Mouse (Mus musculus) cerebellum, adult 9-10 months (tissue): Measurements from ENCODE around the gene Marc1.

Experiments used
- DNase-seq: peaks from one replicate; pipeline ENCODE4 v3.0.0; 2022

Marc1 gene

DNA sequence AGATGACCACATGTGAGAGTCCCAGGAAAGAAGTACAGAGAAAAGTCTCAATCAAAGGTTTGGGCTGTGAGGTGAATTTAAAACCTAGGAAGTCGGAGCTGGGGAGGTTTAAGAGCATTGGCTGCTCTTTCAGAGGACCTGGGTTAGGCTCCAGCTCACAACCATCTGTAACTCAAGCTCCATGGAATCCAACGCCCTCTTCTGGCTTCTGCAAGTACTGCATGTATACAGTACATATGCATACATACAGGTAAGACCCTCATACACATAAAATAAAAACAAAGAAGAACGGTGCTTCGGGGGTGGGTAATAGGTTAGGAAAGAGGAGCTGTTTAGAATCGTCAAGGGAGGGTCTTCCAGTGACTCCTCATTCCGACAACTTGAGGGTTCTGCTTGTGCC lies 6.7 kb upstream of the Marc1 start:
- DNase-seq, result no peak

- DNase-seq, result no peak
Measured at GRCm38 (mm10) chr1:184811716-184812250, 670 bp upstream of the Marc1 start.

DNA sequence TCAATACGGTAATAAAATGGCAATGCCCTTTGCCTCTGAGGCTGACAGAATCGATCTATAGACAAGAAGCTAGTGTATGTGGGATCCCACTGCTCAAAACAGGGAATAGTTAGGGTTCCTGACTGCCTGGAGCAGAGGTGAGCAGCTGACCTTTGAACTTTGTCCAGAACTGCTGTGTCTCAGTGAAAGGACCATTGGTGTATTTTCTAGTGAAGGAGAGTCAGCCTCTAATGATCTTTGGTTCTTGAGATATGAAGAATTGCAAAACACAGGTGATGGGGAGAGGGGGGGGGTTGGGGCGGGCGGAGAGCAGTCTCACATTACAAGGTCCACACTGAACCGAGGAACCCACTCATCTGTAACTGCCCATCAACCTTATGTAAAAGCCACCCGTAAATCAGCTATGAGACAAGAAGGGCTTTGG lies 1.5 kb downstream of the Marc1 start:
- no peak for DNase-seq

DNA sequence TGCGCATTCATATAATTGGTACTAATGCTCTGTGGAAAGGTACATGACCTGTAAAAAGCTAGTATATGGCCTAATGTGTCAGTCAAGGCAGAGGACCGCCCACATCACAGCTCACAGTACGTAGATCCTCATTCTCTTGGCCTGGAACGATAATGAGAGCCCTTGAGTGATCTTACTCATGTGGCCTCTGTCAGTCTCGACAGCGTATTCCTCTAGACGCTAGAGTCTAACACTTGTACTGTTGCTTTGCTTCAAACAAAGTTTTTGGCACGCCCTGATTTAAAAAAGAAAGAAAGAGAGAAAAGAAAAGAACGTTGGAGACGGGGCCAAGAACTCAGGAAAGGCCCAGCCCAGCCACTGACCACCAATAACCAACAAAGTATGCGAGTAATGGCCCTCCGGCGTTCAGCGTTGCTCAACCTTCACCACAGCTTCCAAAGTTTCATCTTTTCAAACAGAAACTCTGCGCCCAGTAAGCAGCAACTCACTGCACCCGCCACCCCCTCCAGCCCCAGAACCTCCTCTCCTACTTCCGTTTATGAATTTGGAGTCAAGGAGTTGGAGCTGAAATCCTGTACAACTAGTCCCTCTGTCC lies 2.6 kb downstream of the Marc1 start:
- DNase-seq, result no peak

DNA sequence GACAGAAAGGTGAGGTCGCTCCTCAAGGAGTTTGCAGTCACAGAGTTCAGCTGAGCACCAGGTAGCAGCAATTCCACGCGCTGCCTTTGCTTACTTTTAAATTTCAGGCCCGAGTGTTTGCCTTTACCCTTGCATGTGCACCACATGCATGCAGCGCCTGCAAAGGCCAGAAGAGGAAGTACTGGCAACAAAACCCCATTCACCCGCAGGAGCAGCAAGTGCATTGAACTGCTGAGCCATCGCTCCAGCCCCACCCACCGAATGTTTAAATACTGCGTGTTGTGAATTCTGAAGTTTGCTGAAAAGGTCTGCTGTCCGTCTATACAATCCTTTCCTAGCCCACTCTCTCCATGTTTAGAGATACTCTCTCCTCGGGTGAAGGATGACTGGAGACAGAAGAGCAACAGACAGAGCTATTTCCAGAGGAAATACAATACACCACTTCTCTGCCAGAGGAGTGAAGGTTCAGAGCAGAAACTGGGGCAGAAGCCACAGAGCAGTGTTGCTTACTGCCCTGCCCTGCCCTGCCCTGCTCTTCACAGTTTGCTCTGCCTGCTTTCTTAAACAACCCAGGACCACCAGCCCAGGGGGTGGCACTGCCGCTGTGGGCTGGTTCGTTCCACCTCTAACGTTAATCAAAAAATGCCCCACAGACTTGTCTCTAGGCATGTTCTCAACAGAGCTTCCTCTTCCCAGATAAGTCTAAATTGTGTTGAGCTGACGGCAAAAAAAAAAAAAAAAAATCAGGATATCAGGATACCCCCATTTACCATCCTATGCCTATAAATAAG lies 3.3 kb downstream of the Marc1 start:
- DNase-seq, result no peak

- DNase-seq, result no peak
Measured at GRCm38 (mm10) chr1:184807123-184807522, 4.0 kb downstream of the Marc1 start.

GRCm38 (mm10) chr1:184805749-184806148 lies 5.4 kb downstream of the Marc1 start:
- DNase-seq, result no peak

GRCm38 (mm10) chr1:184793163-184793876 lies 17.8 kb downstream of the Marc1 start:
- DNase-seq, result no peak

DNA sequence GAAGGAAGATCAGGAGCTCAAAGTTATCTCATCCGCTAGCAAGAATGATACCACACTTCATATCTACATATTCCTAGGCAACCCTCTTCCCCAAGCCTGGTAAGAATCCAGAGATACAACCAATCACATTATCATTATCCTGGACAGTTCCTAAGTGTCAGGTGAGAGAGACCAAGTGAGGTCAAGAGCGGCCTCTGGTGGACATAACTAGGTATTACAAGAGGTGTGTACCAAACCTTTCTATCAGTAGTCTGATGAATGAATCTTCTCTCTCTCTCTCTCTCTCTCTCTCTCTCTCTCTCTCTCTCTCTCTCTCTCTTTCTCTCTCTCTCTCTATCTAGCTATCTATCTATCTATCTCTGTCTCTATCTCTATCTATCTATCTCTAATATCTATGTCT lies 20.0 kb downstream of the Marc1 start:
- peak; percentile 36 for DNase-seq

GRCm38 (mm10) chr1:184786376-184787151 lies 24.5 kb downstream of the Marc1 start:
- DNase-seq, result no peak

GRCm38 (mm10) chr1:184783641-184784040 lies 27.5 kb downstream of the Marc1 start:
- DNase-seq, result no peak

DNA sequence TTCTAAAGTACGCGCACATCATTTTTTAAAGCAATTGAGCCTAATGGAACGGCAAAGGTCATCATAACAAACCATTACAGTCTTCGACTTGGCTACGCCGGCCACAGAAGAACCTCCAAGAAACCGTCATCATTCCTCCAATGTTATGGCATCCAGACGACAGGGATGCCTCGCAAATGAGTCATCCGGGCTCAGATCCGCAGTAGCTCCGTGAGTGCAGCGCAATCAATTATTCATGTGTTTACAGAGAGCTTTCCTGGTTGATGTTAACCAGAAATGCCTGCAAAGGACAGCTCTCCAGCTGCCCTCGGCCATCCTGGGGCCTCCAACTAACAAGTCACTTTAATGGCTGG lies 29.0 kb downstream of the Marc1 start:
- DNase-seq, result no peak

- DNase-seq, result no peak
Measured at GRCm38 (mm10) chr1:184781286-184782160, 29.6 kb downstream of the Marc1 start.

DNA sequence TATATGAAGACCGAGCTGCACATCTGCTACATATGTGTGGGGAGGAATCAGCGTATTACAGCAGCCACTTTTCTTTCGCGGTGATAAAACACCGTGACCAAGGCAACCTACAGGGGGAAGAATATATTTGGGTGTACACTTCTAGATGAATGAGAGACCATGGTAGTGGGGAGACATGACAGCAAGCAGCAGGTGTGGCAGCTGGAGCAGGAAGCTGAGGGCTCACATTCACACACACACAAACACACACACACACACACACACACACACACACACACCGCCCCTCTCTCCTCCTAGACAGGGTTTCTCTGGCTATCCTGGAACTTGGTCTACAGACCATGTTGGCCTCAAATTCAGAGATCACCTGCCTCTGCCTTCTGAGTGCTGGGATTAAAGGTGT lies 33.0 kb downstream of the Marc1 start:
- DNase-seq, result no peak

DNA sequence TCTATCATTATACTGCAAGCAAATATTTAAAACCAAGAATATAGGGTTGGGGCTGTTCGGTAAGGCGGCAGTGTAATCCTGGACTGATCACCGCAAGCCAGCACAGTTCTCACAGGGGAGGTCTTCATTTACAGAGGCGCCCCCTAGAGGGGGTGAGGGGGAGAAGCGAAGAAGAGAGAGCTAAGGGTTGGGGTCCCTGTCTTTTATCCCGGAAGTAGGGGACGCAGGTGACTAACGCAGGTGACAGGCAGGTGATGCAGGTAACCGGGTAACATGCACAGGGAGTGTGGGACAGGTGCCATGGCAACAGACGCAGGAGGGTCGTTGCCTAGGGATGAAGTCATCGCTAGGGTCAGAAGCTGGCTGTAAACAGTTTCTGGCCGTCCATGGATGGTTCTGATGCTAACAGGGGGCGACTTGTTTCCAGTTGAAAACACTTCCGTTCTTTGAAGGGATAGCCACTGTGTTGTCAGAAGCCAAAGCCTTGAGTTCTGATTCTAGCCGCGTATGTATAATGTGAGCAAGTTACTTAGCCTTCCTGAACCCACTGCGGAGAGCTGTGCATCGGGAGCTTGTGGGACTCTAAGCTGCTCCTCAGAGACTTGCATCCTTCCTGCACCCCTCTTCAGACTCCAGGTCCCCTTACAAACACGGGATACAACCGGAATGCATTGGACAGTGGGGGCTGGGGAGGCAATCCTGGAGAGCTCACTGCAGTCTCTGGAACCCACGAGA lies 33.9 kb downstream of the Marc1 start:
- no peak for DNase-seq

DNA sequence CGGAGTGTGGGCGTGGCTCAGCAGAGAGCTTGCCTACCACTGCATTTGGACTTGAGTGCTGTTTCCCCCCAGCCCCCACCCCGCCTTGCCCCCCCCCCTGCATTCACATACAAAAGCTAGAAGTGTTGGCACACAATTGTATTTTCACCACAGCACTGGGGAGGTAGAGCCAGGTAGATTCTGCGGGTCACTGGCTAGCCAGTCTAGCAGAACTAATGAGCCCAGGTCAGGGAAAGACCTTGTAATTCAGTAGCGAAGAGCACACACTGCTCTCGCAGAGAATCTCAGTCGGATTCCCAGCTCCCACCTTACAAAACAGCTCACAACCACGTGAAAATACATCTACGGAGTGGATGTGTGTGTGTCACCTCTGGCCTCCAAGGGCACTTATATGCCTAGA lies 35.8 kb downstream of the Marc1 start:
- no peak for DNase-seq

DNA sequence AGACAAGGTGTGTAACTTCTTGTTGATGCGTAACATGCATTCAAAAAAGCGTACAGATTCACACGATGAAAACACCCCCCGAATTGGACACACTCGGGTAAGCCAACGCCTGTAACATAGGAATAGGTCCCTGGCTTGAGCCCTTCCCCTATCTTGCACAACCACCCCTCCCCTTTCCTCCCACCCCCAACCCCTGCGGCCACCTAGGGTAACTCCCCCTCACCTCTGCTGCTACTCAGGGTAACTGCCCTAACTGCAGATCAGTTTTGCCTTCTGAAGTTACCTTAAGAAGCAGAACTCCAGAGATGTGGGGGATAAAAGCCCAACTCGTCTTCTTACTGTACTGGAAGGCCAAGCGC lies 39.2 kb downstream of the Marc1 start:
- DNase-seq, result no peak

DNA sequence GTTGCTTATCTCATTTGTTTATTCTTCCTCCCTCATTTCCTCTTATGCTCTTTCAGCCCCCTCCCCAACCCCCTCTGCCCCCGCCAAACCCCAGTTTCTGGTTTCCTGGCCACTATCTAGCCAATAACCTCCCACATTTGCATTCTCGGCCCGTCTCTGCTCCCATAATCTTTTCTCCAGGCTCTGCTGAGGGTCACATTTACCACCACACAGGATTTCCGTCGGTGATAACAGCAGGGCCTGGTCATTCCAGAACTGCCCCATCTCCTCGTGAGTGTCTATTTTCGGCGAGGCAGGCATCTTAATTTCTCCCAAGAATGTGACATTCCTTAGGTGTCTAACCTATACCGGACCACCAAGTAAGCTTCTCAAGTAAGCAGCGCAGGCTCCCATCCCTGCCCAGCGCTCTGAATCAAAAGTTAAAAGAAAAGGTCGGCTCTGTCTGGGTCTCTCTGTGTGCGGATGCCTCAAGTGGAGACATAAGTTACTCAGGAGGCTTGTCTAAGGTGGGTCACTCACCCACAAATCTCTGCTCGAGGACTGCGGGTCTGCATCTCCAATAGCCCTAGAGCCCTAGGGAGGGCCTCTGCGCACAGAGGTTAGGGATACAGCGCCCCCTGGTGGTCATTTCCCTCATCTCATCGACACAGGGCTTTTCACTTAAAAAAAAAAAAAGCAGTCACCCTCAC lies 39.8 kb downstream of the Marc1 start:
- peak; percentile 26 for DNase-seq

DNA sequence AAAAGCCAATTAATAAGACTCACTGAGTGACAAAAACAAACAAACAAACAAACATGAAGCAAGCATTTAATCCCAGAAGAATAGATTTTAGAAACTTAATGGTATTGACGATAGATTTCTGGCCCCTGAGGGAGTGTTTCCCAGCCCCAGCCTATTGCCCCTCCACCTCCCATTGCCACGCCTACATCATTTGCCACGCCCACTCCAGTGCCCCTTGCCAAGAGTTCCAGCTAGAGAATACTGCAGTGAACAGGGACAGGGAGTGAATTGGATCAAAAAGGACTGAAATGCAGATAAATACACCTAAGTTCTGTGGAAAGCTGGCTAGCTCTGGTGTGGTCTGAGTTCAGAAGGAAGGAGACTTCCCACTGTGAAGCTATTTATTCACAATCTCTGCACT lies 47.2 kb downstream of the Marc1 start:
- no peak for DNase-seq

DNA sequence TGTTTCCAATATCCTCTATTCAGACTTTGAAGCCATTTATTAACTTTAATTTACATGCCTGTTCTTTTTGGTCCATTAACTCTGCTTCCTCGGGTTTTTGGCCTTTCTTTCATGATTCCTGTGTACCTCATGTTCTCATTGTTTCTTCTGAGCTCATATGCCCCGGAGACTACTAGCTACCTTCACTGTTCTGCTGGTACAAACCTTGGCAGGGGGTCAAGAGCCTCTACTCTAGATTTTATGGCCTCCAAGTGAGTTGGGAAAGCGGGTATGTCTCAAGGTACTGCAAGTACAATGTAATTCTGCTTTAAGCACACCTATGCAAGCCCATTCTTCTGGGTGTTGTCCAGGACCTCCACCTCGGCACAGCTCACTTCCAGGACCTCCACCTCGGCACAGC lies 48.2 kb downstream of the Marc1 start:
- DNase-seq, result no peak

DNA sequence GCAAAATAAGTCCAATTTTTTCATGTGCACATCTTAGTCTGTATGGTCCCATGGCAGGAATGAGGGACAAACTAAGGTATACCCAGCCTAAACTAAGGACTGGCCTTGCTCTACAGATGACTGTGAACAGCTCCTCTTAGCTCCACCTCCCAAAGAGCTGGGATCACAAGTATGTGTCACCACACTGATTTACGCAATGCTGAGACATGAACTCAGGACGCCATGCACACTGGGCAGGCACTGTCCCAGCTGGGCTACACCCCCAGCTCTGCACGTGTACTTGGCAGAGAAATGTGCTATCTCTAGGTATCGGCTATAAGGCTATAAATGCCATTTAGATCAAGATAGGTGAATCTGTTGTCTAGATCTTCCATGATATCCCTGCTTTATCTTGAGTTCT lies 49.1 kb downstream of the Marc1 start:
- no peak for DNase-seq
